Mouse (Mus musculus): ENCODE data around the gene Lmod2. TPM values are rescaled to one million over a fixed set of nuclear protein-coding genes. Genes with fewer than 3 reads are reported as not detected.

The Lmod2 gene
- total RNA-seq, 2 experiments from 2014 or later: not detected

GRCm38 (mm10) chr6:24634065-24634464, 36.5 kb downstream of the Lmod2 start:
- no peak for ATAC-seq (replicated peaks; ENCODE audit: poor library complexity, severe bottlenecking)

- ATAC-seq (replicated peaks; ENCODE audit: poor library complexity, severe bottlenecking): no peak
Observed at GRCm38 (mm10) chr6:24635814-24636213, 38.3 kb downstream of the Lmod2 start.

- ATAC-seq (replicated peaks; ENCODE audit: poor library complexity, severe bottlenecking): no peak
Observed at GRCm38 (mm10) chr6:24641286-24641685, 43.7 kb downstream of the Lmod2 start.

- no peak for ATAC-seq (replicated peaks; ENCODE audit: poor library complexity, severe bottlenecking)
Observed at GRCm38 (mm10) chr6:24642161-24642560, 44.6 kb downstream of the Lmod2 start.

GRCm38 (mm10) chr6:24642960-24643359, 45.4 kb downstream of the Lmod2 start:
- ATAC-seq (replicated peaks; ENCODE audit: poor library complexity, severe bottlenecking): no peak

GRCm38 (mm10) chr6:24645346-24646053, 47.9 kb downstream of the Lmod2 start:
- ATAC-seq (replicated peaks; ENCODE audit: poor library complexity, severe bottlenecking): peak; percentile 88

- peak; percentile 16; the same call in 1 of the 2 replicates for ATAC-seq (replicated peaks; ENCODE audit: poor library complexity, severe bottlenecking)
Observed at GRCm38 (mm10) chr6:24647103-24647691, 49.6 kb downstream of the Lmod2 start.

- no peak for ATAC-seq (replicated peaks; ENCODE audit: poor library complexity, severe bottlenecking)
Observed at GRCm38 (mm10) chr6:24648403-24648802, 50.8 kb downstream of the Lmod2 start.

GRCm38 (mm10) chr6:24650719-24651118, 53.2 kb downstream of the Lmod2 start:
- ATAC-seq (replicated peaks; ENCODE audit: poor library complexity, severe bottlenecking): no peak

GRCm38 (mm10) chr6:24651538-24651937, 54.0 kb downstream of the Lmod2 start:
- no peak for ATAC-seq (replicated peaks; ENCODE audit: poor library complexity, severe bottlenecking)

Other genes starting within 250 kb of the Lmod2 start
- gene Iqub, start 82.7 kb upstream of the Lmod2 start, total RNA-seq (2014; fragmentation: Nextera tagmentation): not detected in 2 replicates
- gene Iqub, start 82.7 kb upstream of the Lmod2 start, total RNA-seq (2017): not detected in 2 replicates
- 168 and 178 TPM in 2 replicates for gene Ndufa5, start 69.7 kb upstream of the Lmod2 start, total RNA-seq (2014; fragmentation: Nextera tagmentation)
- 309 and 362 TPM in 2 replicates for gene Ndufa5, start 69.7 kb upstream of the Lmod2 start, total RNA-seq (2017)
- gene Asb15, start 69.6 kb upstream of the Lmod2 start, total RNA-seq (2014; fragmentation: Nextera tagmentation): not detected in 2 replicates
- gene Asb15, start 69.6 kb upstream of the Lmod2 start, total RNA-seq (2017): not detected in 2 replicates
- gene Wasl, start 67.2 kb downstream of the Lmod2 start, total RNA-seq (2014; fragmentation: Nextera tagmentation): 18.6 and 22.3 TPM in 2 replicates
- gene Wasl, start 67.2 kb downstream of the Lmod2 start, total RNA-seq (2017): 4.9 and 7.6 TPM in 2 replicates
- gene Hyal6, start 135.5 kb downstream of the Lmod2 start, total RNA-seq (2014; fragmentation: Nextera tagmentation): not detected in 2 replicates
- gene Hyal6, start 135.5 kb downstream of the Lmod2 start, total RNA-seq (2017): not detected in 2 replicates
- not detected in 2 replicates for gene Hyal4, start 150.6 kb downstream of the Lmod2 start, total RNA-seq (2014; fragmentation: Nextera tagmentation)
- not detected in 2 replicates for gene Hyal4, start 150.6 kb downstream of the Lmod2 start, total RNA-seq (2017)
- not detected in 2 replicates for gene Spam1, start 193.4 kb downstream of the Lmod2 start, total RNA-seq (2014; fragmentation: Nextera tagmentation)
- not detected in 2 replicates for gene Spam1, start 193.4 kb downstream of the Lmod2 start, total RNA-seq (2017)